Mouse (Mus musculus) embryonic fibroblast, embryonic 13.5 days (primary cell): ENCODE data around the gene Cys1.

Source experiments
- CTCF ChIP-seq: IDR thresholded peaks from 2 replicates; pipeline ENCODE4 v1.5.1; 2011; ENCODE audit warnings: mild to moderate bottlenecking, control low read depth, low read length, moderate library complexity, borderline replicate concordance; ENCODE audit not compliant: insufficient read depth
- POLR2A ChIP-seq: IDR thresholded peaks from 2 replicates; pipeline ENCODE4 v1.6.1; 2011; ENCODE audit warnings: low read depth, mild to moderate bottlenecking, control low read depth, low read length, moderate library complexity

GRCm38 (mm10) chr12:24699578-24699977 is 18.0 kb upstream of the Cys1 start:
- TF ChIP-seq POLR2A: no peak
- no peak for TF ChIP-seq CTCF
